Mouse (Mus musculus): ENCODE measurements around the gene Ano9.

Gene Ano9

DNA sequence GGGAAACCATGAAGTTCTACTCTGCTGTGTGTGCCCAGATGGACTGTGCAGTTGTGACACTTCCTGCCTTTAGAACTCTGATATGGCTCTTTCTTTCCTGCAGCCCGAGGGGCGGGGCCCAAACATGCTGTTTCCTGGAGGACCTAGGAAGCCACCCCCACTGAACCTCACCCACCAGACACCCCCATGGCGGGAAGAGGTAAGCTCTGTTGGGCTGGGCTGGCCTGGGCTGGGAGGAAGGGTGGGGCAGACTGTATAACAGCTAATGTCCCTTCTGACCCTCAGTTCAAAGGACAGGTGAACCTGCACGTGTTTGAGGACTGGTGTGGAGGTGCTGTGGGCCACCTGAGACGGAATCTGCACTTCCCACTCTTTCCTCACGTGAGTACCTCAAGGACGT lies 53.4 kb downstream of the Ano9 start:
- DNase-seq (ENCODE audit: low spot score in 2 of 2), result no peak

DNA sequence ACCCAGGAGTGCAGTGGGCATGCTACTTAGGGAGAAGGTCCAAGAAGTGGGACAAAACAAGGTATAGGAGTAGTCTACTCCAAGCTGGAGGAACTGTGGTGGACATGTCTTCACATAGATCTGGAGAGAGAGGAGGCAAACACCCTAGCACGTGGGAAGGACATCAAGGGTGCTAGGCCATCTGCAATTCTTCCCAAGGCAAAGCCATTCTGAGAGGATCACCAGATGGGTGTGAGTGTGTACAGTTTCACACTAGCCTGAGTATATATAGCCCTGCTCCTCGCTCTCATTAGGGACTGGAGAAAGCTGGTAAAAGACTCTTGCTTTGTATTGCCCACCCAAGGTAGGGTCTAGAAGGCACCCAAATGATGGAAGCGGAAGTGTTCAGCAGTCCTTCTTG lies 54.3 kb downstream of the Ano9 start:
- no peak for DNase-seq (ENCODE audit: low spot score in 2 of 2)

- DNase-seq (ENCODE audit: low spot score in 2 of 2), result no peak
Measured at GRCm38 (mm10) chr7:141062525-141062924, 55.1 kb downstream of the Ano9 start.

DNA sequence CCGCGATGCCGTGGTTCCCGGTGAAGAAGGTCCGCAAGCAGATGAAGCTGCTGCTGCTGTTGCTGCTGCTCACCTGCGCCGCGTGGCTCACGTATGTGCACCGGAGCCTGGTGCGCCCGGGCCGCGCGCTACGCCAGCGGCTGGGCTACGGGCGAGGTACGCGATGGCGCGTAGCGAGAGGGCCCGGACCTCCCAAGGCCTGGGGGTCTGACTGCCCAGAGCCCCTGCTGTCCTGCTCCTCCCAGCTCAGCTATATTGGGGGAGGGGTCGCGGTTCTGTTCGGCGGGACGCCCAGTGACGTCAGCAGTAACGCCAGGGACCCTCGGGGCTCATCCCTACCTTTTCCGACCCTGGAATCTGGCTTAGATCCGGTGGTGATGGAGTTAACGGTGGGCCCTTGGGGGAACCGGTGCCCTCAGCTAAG lies 56.3 kb downstream of the Ano9 start:
- no peak for DNase-seq (ENCODE audit: low spot score in 2 of 2)

- peak in 1 of 2 experiments; percentile 46 for DNase-seq (ENCODE audit: low spot score in 2 of 2)
Measured at GRCm38 (mm10) chr7:141060426-141061242, 57.0 kb downstream of the Ano9 start, which contains the start of gene B4galnt4. TSS of gene B4galnt4 (plus strand) at chr7:141061104.

DNA sequence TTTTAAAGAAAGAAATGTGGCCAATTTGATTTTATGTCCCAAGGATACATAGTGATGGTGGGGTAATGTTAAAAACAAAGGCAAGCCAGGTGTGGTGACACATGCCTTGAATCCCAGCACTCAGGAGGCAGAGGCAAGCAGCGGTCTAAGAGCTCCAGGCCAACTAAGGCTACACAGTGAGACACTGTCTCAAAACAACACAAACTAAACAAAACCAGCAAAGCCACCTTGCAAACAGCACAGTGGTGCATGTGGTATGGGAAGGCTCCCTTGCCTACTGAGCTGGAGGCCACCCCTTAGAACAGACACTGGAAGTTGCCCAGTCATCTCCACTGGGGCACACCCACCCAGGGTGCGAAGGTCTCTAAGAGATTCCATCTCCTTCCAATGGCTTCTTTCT lies 57.7 kb downstream of the Ano9 start:
- DNase-seq (ENCODE audit: low spot score in 2 of 2), result no peak

DNA sequence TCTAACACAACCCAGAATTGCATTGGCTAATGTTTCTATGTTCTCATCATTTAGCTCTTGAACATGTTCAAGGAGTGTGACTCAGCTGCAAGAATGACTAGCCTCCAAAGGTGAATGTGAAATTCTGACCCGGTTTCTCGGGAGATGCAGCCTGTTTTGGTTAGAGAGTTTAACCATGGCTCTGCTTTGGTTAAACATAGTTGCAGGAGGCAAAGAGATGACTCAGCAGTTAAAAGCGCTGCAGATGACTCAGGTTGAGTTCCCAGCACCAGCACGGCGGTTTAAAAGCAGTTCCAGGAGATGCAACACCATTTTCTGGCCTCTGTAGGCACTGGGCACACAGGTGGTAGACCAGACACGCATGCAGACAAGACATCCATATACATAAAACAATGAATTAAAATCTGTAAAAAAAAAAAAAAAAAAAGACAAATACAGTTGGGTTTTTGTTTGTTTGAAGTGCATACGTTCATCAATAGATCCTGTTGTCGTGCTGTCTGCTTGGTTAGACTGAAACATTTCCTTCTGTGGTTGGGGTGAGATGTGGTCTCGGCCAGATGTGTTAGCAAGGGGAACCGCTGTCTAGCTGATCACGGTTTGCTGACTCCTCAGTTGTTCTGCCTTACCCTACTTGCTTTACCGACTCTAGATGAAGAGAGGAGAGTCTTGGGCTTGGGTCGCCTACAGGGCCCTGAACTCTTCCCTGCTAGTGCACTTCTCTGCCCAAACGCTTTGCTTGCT lies 58.8 kb downstream of the Ano9 start:
- no peak for DNase-seq (ENCODE audit: low spot score in 2 of 2)

GRCm38 (mm10) chr7:141057541-141057940 lies 60.1 kb downstream of the Ano9 start:
- no peak for DNase-seq (ENCODE audit: low spot score in 2 of 2)

DNA sequence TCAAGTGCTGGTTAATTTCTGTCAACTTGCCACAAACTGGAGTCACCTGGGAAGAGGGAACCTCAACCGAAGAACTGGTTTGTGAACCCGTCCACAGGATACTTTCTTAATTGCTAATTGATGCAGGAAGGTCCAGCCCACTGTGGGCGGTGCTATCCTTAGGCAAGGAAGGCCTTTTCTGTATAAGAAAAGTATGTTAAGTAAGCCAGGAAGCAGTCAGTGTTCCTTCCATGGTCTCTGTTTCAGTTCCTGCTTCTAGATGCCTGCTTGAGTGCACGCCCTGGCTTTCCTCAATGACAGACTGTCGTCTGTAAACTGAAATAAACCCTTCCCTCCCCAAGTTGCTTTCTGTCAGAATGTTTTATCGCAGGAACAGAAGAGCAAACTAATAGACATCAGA lies 60.6 kb downstream of the Ano9 start:
- DNase-seq (ENCODE audit: low spot score in 2 of 2), result no peak

- no peak for DNase-seq (ENCODE audit: low spot score in 2 of 2)
Measured at GRCm38 (mm10) chr7:141055785-141056184, 61.8 kb downstream of the Ano9 start.

- no peak for DNase-seq (ENCODE audit: low spot score in 2 of 2)
Measured at GRCm38 (mm10) chr7:141052421-141052820, 65.2 kb downstream of the Ano9 start.

DNA sequence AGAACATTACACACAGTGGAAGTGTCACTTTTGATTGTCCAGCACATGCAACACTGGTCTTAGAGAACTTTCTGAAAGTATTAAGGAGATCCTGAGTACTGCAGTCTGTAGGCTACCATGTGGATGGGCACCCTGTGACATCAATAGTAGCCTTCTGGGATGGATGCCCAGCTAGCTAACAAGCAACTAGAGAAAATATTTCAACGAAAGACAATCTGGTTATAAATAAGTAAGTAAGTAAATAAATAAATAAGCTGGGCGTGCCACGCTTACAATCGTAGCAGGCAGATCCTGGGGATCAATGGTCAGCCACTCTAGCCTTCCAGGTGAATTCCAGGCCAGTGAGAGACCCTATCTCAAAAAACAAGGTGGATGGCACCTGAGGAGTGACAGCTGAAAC lies 65.6 kb downstream of the Ano9 start:
- DNase-seq (ENCODE audit: low spot score in 2 of 2), result no peak

Measured in spleen, postnatal 4 days (tissue).